Mouse (Mus musculus) 3T3-L1 (cell line): Measurements from ENCODE around the gene Terb2.
A peak's percentile ranks its signal among the peaks of the same experiment; 100 is the strongest.
"Not testable (repeated sequence)": the region's sequence is repeated elsewhere in the genome, so short reads cannot be mapped to it uniquely, and the experiment has no call there.

Source experiments
- DNase-seq: peaks from one replicate; pipeline ENCODE4 v3.0.0-alpha.2; 2015; ENCODE audit warnings: low read depth, low spot score

Gene Terb2

DNA sequence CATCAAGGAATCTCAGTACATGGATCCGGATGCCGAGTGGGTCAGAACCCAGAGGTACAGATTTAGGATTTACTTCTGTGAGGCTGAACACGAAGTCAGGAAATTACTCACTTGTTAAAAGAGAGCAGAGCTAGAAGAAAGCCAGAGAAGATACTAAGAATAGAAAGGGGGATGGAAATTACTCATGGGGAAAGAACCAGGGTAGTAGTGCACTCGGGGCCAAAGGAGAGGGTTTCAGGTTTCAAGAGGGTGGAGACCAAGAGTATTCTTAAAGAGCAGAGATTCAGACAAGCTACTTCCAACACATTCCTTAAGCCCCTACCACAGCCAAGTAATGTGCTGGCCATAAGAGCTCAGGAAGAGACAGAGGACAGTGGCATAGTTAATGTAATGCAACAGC is 24.5 kb upstream of the Terb2 start:
- peak; percentile 93 for DNase-seq

DNA sequence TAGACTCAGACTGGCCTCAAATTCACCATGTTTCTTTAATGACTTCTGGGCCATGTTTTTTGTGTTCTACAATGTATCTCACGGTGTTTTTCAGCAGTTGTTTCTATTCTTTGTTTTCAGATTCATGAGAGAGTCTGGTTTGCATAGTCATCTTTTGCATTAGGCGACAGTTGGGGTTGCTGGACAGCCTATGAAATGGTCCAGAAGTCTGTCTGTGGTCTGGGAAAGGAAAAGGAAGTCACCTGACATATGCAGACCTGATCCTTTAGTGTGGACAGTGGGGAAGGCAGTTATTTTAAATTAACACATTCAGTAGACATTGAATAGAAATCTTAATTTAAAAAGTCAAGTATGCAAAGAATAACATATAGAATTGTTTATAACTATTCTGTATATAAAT is 23.5 kb upstream of the Terb2 start:
- DNase-seq: no peak

DNA sequence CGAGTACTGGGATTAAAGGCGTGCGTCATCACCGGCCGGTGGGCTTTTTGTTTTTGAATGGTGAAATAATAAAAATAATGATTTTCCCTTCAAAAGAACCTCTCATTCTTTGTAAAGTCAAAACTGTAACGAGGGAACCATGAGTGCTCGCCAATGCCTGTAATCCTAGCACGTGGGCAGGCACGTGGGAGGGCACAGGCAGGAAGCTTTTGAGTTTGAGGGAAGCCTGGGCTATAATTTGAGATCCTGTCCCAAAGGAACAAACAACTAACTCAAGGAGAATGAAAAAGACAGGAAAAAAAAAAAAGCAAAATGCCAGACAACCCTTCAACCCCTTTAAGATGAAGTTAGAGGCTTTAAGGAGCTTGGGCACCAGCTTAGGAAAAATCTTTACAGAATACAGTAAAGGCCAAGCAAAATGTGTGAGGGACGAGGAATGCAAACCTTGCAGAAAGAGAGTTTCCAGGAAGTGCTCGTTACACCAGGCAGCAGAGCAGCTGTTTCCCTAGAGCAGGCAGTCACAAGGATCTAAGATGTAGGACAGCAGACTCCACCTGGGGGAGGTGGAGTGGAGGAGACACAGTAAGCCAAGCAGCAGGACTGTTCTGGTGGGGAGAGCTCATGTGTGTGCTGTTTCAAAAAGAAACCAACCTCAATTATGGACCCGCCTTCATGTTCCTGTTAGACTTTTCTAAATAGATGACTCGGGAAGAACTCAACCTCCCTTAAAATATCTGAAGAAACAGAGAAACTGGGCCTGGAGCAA is 22.5 kb upstream of the Terb2 start:
- DNase-seq: peak; percentile 63

DNA sequence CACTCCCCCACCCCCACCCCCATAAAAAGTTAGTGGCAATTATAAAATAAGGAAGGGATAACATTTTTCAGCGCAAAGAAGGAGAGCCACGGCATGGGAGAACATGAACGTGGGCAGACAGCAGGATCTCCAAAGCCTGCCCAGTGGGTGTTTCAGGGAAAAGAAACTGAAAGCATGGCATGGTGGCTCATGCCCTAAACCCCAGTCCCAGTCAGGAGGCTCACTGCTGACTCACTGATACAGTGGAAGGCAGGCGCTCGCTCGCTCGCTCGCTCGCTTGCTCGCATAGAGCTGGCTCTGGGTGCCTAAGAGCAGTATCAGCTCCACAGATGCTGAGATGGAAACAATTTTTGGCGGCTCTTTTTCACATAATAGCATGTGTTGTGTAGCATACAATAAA is 21.8 kb upstream of the Terb2 start:
- peak; percentile 92 for DNase-seq

DNA sequence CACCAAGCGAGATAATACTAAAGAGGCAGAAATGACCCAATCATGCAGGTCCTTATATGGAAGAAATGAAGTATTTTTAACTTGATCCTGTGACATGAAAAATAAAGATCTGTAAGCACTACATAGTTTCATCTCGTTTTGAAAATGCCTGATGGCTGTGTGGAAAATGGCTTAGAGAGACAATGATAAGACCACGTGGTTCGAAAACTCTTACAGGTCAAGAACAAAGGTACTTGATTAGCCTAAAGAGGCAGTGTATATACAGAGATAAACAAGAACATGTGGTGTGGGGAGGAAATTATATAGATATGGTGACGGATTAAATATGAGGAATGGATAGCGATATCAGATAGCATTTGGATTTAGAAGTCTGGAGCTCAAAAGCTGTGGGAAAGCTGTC is 14.8 kb upstream of the Terb2 start:
- no peak for DNase-seq

DNA sequence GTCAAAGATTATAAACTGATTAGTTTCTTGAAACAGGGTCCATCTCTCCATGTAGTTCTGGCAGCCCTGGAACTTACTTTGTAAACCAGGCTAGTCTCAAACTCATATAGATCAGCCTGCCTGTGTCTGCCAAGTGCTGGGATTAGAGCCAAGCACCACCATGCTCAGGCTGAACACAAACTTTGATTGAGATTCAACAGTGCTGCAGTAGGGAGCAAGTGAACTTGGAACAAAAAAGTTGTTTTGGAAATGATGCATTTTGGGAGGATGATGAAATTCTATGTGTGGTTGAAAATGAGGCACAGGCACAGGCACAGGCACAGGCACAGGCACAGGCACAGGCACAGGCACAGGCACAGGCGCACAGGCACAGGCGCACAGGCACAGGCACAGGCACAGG is 13.9 kb upstream of the Terb2 start:
- DNase-seq: peak; percentile 90

DNA sequence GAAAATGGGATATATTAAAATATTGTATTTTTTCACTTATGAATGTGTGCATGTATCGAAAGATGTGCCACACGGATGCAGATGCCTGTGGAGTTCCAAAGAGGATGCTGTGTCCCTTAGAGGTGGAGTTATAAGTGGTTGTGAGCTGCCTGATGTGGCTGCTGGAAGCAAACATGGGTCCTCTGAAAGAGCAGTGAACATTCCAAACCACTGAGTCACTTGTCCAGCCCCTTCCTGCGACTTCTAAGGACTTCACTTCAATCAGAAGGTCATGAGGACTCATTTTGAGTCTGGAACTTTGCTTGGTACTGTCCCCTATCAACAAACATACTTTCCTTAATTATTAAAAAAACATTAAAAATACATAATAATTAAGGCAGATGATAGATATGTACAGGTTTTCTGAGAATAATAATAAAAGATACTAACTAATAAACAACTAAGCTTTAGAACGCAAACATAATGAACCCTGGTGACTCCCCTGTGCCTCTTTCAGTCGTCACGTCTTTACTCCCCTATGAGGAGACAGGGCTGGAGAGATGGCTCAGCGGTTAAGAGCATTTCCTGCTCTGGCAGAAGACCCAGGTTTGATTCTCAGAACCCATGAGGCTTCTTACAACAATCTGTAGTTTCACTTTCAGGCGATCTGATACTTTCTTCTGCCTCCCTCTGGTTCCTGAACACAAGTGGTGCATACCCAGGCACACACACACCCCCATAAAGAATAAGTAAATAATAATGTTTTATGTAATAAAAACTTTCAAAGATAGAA is 5.8 kb upstream of the Terb2 start:
- peak; percentile 79 for DNase-seq

DNA sequence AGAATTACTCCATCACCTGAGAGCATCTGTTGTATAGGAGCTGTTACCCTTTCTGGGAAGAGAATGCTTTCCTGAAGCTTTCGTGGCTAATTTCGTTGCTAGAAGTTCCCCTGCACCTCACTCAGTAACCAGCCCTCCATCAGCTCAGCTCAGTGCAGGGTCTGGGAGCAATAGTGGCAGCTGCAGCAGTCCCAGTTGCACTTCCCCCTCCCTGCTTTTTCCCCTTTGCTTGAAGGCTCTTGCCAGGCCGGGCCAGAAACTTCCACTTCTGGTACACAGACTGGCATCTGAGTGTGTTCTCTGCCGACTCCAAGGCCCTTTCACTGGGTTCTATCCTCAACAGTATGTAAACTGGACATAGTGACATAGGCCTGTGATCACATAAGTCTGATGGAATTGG is 986 bp upstream of the Terb2 start:
- DNase-seq: no peak

DNA sequence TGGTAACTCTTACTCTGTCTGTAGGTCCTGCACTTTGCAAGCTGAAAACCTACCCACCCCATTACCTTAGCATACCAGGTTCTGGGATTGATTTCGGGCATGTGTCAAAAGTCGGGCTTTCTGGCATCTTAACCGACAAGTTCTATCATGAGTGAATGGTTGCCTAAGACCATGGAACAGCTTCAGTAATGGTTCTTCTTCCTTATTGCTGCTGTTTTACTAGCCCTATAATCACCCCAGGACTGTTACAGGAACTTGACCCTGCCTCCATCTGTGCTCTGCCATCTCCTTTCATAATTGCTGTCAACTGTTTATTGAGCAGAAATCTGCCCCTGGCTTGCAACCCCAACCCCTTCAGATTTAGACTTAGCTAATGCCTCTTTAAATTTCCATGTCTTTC is 679 bp downstream of the Terb2 start:
- DNase-seq: no peak

DNA sequence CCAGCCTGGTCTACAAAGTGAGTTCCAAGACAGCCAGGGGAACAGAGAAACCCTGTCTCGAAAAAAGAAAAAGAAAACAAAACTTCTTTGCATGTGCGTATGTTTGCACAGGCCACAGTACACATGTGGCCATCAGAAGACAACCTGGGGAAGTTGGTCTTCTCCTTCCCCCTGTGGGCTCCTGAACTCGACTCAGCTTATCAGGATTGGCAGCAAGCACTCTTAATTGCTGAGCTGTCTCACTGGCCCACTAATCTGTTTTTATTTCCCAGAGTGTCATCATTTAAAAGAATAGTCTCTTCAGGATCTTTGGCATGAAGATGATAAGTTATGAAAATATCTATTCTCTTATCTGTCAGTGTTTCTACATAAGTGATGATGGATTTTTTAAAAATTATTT is 5.8 kb downstream of the Terb2 start:
- DNase-seq: no peak

DNA sequence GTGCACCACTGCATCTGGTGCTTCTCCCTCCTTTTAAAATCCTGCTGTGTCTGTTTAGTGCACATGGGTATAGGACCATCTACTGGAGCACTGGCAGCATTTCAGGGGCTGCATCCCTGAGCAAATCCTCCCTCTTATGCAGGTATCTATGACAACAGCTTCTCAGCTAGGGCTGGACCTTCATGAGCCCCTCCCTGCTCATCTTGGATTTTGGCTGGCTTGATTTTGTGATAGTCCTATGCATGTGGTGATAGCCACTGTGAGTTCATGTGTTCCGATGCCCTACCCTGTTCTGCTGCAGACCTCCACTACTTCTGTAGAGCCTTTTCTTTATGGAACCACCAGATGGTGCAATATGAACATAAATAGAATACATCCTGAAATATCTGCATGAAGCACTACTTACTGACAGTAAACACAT is 8.4 kb downstream of the Terb2 start:
- peak; percentile 81 for DNase-seq

DNA sequence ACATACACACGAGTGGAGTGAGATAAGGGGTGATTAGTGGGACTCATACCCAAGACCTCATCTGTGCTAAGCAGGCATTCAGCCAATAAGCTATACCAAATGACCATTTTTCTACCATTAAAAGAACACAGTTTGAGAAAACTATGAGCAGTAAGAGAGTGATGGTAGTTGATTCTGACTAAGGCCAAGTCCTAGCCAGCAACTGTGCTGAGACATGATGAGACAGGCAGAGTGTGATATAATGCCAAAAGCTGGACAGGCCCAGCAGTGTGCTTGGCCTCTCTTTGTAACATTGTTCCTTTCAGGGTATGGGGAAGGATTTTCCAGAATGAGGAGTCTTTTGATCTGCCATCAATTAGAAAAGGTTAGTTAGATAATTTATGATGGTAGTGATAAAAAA is 15.4 kb downstream of the Terb2 start:
- no peak for DNase-seq

DNA sequence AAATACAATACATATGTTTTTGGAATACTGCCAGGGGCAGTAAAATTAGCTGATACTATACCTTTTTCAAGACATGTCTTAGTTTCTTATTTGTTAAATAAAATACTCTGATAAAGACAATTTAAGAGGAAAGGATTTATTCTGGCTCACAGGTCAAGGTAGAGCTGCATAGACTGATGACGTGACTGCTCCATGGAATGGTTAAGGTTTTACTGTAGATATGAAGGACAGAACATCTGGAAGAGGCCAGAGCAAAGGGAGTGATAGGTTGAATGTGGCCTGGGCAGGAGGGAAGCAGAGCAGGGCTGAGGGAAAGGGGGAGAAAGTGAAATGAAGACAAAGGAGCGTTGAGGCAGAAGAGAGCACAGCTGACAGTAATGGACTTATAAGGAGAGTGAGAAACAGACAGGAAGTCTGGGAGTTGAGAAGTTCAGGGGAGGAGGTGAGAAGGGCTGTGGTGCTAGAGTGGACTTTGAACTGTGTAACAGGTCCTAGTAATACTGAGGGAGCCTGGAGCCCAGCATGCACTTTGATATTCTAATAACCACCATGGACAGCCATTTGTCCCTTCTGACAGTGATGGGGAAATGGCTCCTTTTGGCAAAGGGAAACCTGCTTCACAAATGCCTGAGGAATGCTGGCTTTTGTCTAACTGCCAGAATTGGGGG is 20.5 kb downstream of the Terb2 start:
- DNase-seq: no peak

DNA sequence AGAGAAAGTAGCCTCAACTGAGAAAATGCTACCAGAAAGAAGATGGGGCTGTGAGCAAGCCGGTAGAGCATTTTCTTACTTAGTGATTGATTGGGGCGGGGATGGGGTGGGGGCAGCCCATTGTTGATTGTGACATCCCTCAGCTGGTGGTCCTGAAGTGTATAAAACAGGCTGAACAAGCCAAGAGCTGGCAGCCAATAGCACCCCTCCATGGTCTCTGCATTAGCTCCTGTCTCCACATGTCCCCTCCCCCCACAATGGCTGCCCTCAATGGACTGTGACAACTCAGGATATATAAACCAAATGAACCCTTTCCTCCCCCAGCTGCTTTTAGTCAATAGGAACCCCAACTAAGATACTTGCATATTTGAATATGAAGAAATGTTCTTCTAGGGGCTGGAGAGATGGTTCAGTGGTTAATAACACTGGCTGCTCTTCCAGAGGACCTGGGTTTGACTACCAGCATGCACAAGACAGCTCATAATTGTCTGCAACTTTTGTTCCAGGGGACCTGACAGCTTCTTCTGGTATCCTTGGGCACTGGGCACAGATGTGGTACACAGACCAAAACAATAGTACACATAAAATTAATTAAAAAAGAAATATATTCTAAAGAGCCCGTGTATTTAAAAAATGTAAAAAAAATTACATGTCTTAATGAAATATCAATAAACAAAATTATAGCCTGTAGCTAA is 24.6 kb downstream of the Terb2 start:
- DNase-seq: no peak

DNA sequence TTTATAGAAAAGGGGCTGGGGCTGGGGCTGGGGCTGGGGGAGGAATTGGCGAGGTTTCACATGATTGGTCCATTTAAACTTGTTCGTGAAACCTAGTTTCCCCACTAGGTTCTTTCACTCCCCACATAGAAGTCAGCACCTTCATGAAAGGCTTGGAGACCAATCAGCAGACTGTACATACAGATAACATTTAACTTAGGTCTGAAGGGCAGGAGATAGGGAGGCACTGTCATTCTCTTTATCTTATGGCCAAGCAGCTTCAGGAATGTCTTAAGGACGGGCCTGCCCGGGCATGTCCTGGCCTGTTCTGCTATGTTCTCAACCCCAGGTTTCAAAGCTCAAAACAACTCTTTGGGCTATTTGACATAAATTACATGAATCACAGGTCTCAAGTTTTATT is 31.0 kb downstream of the Terb2 start:
- not testable (repeated sequence) for DNase-seq

DNA sequence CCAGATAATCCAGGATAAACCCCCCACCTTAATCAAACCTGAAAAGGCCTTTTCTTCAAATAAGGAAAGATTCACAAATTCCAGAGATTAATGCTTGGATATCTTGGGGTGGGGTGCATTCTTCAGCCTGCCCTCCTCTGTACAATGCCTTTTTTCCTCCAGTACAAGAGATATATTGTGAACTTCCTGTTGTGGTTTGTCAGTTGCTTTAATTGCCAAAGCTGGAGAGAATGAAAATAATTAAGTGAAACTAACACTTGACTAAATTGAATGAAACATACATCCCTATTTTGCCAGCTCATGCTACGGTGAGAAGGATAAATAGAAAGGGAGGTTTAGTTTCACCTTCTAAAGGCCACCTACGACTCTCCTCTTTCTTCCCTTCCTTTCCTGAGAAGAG is 32.2 kb downstream of the Terb2 start:
- DNase-seq: no peak

DNA sequence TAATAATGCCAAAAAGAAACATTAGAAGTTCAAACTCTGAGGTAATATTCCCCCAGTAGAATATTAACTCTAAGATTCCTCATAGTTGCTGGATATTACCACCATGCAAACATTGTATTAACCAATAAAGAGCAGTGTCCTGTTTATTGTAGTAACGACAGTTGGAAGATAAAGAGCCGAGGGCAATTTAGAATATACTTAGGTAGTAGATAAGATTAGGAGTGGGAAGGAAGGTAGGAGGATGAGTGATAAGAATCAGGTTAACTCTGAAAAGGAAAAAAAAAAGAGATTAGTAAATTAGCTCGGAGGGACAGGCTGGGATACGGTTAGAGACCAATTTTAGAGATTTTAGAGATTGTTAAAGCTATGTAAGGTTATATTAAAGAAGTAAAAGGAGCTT is 35.3 kb downstream of the Terb2 start:
- DNase-seq: no peak

DNA sequence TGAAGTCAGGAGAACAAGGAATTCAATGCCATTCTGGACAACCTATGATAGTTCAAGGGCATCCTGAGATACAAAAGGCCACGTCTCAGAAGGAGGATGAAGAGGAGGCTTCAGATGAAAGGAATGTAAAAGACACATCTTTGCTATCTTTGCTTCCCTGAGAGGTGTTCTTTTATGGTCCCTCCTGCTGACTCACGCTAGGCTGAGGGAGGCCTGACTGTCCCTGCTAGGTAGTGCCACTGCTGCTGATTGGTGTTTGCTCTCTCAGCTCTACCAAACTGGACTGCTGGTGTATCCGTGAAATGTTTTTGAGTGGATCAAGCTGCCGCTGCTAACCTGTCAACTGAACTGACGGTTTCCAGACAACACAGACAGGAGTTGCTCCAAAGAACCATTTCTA is 35.7 kb downstream of the Terb2 start:
- no peak for DNase-seq

DNA sequence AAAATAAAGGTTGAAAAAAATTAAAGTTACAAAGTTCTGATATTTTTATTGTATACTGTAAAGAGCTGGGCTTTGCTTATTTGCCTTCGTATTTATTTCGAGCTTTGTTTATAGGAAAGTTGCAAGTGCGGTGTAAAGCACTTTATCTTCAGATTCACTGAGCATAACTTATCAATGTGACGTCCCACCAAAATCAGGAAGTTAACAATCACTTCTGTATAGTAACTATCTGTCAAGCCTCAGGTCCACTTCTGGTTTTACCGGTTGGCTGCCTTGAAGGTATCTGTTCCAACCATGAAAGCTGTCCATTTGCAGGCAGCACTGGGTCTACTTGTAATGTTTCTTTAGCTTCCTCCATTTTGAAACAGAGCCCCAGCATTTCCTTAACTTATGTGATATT is 36.2 kb downstream of the Terb2 start:
- no peak for DNase-seq

DNA sequence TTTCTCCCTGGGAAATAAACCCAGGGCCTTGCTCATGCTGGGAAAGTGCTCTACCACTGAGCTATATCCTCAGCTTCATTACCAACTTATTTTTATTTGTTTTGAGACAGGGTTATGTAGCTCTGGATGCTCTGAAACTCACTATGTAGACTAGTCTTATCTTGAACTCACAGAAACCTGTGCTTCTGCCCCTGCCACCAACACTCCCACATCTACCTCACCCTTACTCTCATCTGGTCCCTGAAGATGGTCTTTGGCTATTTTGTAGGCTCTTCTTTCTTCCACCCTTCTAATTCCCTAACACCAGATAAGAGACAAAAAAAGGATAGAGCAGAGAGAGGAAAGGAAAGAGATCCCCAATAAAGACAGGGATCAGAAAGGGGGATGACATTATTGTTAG is 37.6 kb downstream of the Terb2 start:
- no peak for DNase-seq

DNA sequence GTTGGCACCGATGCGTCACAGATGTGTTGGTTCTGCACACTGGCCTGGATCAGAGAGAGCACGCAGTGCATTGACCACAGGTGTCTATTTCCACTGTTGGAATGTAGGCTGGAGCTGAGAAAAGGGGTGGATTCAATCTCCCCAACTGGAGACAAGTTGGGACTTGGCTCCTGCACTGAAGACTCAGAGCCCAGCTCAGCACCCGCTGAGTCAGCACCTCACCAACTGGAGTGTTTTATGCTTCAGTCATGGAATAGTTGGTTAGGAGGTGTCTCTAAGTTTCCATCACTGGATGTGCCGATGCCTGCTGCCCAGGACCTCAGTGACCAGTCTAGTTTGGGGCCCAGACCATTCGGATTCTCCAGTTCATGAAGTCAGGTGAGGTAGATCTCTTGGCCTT is 44.3 kb downstream of the Terb2 start:
- DNase-seq: no peak

DNA sequence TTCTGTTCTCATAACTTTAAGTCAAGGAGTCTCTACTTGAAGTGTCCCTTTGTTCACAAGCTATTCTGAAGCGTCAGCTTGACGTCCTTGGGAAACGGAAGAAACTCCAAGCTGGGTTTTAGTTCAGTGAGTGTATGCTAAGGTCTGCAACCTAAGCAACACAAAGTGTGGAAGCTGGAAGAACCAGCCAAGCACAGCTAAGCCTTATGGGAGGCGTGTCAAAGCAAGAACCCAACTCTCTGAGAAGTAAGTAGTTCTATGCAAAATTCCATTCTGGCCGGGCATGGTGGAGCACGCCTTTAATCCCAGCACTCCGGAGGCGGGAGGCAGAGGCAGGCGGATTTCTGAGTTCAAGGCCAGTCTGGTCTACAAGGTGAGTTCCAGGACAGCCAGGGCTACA is 45.5 kb downstream of the Terb2 start:
- no peak for DNase-seq
